Mouse (Mus musculus) lung, embryonic 15.5 days (tissue): ENCODE measurements around the gene Iqce. TPM values are rescaled to one million over a fixed set of nuclear protein-coding genes. Genes with fewer than 3 reads are reported as not detected.

Experiments used
- ATAC-seq: fragments of 200-750 bp; cut with Nextera tagmentation; 2 replicates; pipeline ENCODE4 v1.8.0; 2017; ENCODE audit warnings: moderate number of reproducible peaks, borderline replicate concordance; ENCODE audit not compliant: low FRiP score, low TSS enrichment; ENCODE audit errors: extremely low read depth
- H3K27ac ChIP-seq: fragments of 300-500 bp; sonication (generic); 2 replicates; pipeline ENCODE4 v1.5.1; 2015; ENCODE audit warnings: moderate library complexity, mild to moderate bottlenecking, inconsistent platforms
- H3K27me3 ChIP-seq: fragments of 300-500 bp; sonication (generic); 2 replicates; pipeline ENCODE4 v1.6.1; 2015; ENCODE audit warnings: inconsistent platforms
- H3K36me3 ChIP-seq: fragments of 300-500 bp; sonication (generic); 2 replicates; pipeline ENCODE4 v1.6.1; 2015; ENCODE audit warnings: inconsistent platforms
- H3K4me1 ChIP-seq: fragments of 300-500 bp; sonication (generic); 2 replicates; pipeline ENCODE4 v1.6.1; 2015; ENCODE audit warnings: inconsistent platforms
- H3K4me2 ChIP-seq: fragments of 300-500 bp; sonication (generic); 2 replicates; pipeline ENCODE4 v1.6.1; 2015; ENCODE audit warnings: inconsistent platforms, mild to moderate bottlenecking, moderate library complexity
- H3K4me3 ChIP-seq: fragments of 300-500 bp; sonication (generic); 2 replicates; pipeline ENCODE4 v1.5.1; 2015; ENCODE audit warnings: mild to moderate bottlenecking, inconsistent platforms
- H3K9ac ChIP-seq: fragments of 300-500 bp; sonication (generic); 2 replicates; pipeline ENCODE4 v1.6.1; 2015; ENCODE audit warnings: inconsistent platforms
- H3K9me3 ChIP-seq: fragments of 300-500 bp; sonication (generic); 2 replicates; pipeline ENCODE4 v1.6.1; 2016; ENCODE audit warnings: inconsistent platforms
- WGBS: fragments of 180-500 bp; shearing (Covaris S2); methylation state at CpG from one replicate; pipeline ENCODE4 v1.1.7; 2015; 5-methylcytosine and 5-hydroxymethylcytosine counted together
- polyA plus RNA-seq: library from polyadenylated mRNA; unstranded; fragments of >200 nt; fragmentation: Nextera tagmentation; extraction: Ambion mirVana; gene quantifications from 2 replicates; pipeline ENCODE4 v1.2.1, GENCODE M21; 2015

The Iqce gene
- polyA plus RNA-seq, 1 experiment from 2014 or later: 21.9 TPM

GRCm38 (mm10) chr5:140703480-140704377 is 1.6 kb upstream of the Iqce start:
- no peaks in the 10 kb centered on the region for H3K9me3 ChIP-seq
- H3K4me1 ChIP-seq: peaks cover 44% of the 10 kb centered on the region
- H3K4me3 ChIP-seq: peak overlapping the region; percentile 58
- ATAC-seq: no peak
- no peaks in the 10 kb centered on the region for H3K27me3 ChIP-seq
- peaks cover 15% of the 10 kb centered on the region; the same call in 1 of the 2 replicates for H3K36me3 ChIP-seq
- H3K9ac ChIP-seq: 0 out of 2 replicates have a peak overlapping the region, but pooled peaks have one; percentile 10
- 30% methylated on average over 17 of the region's 17 CpGs for WGBS
- peak overlapping the region; percentile 95 for H3K27ac ChIP-seq
- peak overlapping the region; percentile 49 for H3K4me2 ChIP-seq

GRCm38 (mm10) chr5:140702618-140703175 is 519 bp upstream of the Iqce start:
- peaks cover 12% of the 10 kb centered on the region; the same call in 1 of the 2 replicates for H3K36me3 ChIP-seq
- H3K4me2 ChIP-seq: peak overlapping the region; percentile 91
- H3K27me3 ChIP-seq: no peaks in the 10 kb centered on the region
- peak overlapping the region; percentile 82 for H3K4me3 ChIP-seq
- peaks cover 44% of the 10 kb centered on the region for H3K4me1 ChIP-seq
- peak overlapping the region; percentile 85 for H3K9ac ChIP-seq
- peak overlapping the region; percentile 88 for H3K27ac ChIP-seq
- ATAC-seq: no peak
- WGBS: 58% methylated on average over 19 of the region's 19 CpGs
- no peaks in the 10 kb centered on the region for H3K9me3 ChIP-seq

- Histone ChIP-seq H3K27me3 (no peaks in the 10 kb centered on the region), H3K4me1 (peaks cover 44% of the 10 kb centered on the region), H3K36me3 (peaks cover 8% of the 10 kb centered on the region; the same call in 1 of the 2 replicates), H3K9ac (peak overlapping the region; percentile 85), H3K4me2 (peak overlapping the region; percentile 91), H3K9me3 (no peaks in the 10 kb centered on the region), H3K27ac (peak overlapping the region; percentile 88), H3K4me3 (peak overlapping the region; percentile 82)
- WGBS: under 1% methylated on average over 25 of the region's 25 CpGs
- ATAC-seq: peak; percentile 2; the same call in 1 of the 2 replicates
Observed at GRCm38 (mm10) chr5:140701661-140702060, 517 bp downstream of the Iqce start.

GRCm38 (mm10) chr5:140699776-140700175 is 2.4 kb downstream of the Iqce start:
- no peak overlapping the region for H3K27ac ChIP-seq
- H3K27me3 ChIP-seq: no peaks in the 10 kb centered on the region
- no peak overlapping the region for H3K4me2 ChIP-seq
- no peak for ATAC-seq
- peaks cover 33% of the 10 kb centered on the region for H3K4me1 ChIP-seq
- no peak overlapping the region for H3K4me3 ChIP-seq
- 79% methylated on average over 9 of the region's 9 CpGs for WGBS
- no peaks in the 10 kb centered on the region for H3K9me3 ChIP-seq
- H3K36me3 ChIP-seq: peaks cover 17% of the 10 kb centered on the region
- no peak overlapping the region for H3K9ac ChIP-seq

- Histone ChIP-seq H3K4me3 (no peak overlapping the region), H3K27ac (no peak overlapping the region), H3K4me2 (no peak overlapping the region), H3K4me1 (peaks cover 9% of the 10 kb centered on the region), H3K27me3 (no peaks in the 10 kb centered on the region), H3K9me3 (no peaks in the 10 kb centered on the region), H3K36me3 (peaks cover 29% of the 10 kb centered on the region), H3K9ac (no peak overlapping the region)
- 86% methylated on average over 7 of the region's 7 CpGs for WGBS
- no peak for ATAC-seq
Observed at GRCm38 (mm10) chr5:140695987-140696386, 6.2 kb downstream of the Iqce start.

GRCm38 (mm10) chr5:140688434-140688833 is 13.7 kb downstream of the Iqce start:
- Histone ChIP-seq H3K9me3 (no peaks in the 10 kb centered on the region), H3K27me3 (no peaks in the 10 kb centered on the region), H3K36me3 (peaks cover 15% of the 10 kb centered on the region), H3K4me1 (no peaks in the 10 kb centered on the region), H3K27ac (no peak overlapping the region), H3K4me3 (no peak overlapping the region), H3K9ac (no peak overlapping the region), H3K4me2 (no peak overlapping the region)
- 0 out of 2 replicates have a peak, but pooled peaks have one; percentile 40 for ATAC-seq
- WGBS: 64% methylated on average over 3 of the region's 3 CpGs

GRCm38 (mm10) chr5:140684343-140685148 is 17.6 kb downstream of the Iqce start:
- no peak overlapping the region for H3K4me2 ChIP-seq
- H3K4me1 ChIP-seq: no peaks in the 10 kb centered on the region
- H3K9me3 ChIP-seq: no peaks in the 10 kb centered on the region
- H3K36me3 ChIP-seq: peaks cover 9% of the 10 kb centered on the region
- no peak overlapping the region for H3K4me3 ChIP-seq
- H3K27me3 ChIP-seq: no peaks in the 10 kb centered on the region
- H3K27ac ChIP-seq: no peak overlapping the region
- 57% methylated on average over 16 of the region's 16 CpGs for WGBS
- H3K9ac ChIP-seq: no peak overlapping the region
- ATAC-seq: no peak

- Histone ChIP-seq H3K4me3 (no peak overlapping the region), H3K9me3 (no peaks in the 10 kb centered on the region), H3K4me2 (no peak overlapping the region), H3K27ac (no peak overlapping the region), H3K27me3 (no peaks in the 10 kb centered on the region), H3K4me1 (no peaks in the 10 kb centered on the region), H3K36me3 (peaks cover 8% of the 10 kb centered on the region), H3K9ac (no peak overlapping the region)
- 90% methylated on average over 6 of the region's 6 CpGs for WGBS
- no peak for ATAC-seq
Observed at GRCm38 (mm10) chr5:140682113-140682512, 20.1 kb downstream of the Iqce start.

GRCm38 (mm10) chr5:140680950-140681349 is 21.2 kb downstream of the Iqce start:
- Histone ChIP-seq H3K27me3 (no peaks in the 10 kb centered on the region), H3K4me1 (no peaks in the 10 kb centered on the region), H3K36me3 (peaks cover 9% of the 10 kb centered on the region), H3K4me2 (no peak overlapping the region), H3K4me3 (no peak overlapping the region), H3K9ac (no peak overlapping the region), H3K9me3 (no peaks in the 10 kb centered on the region), H3K27ac (no peak overlapping the region)
- 92% methylated on average over 1 of the region's 1 CpGs for WGBS
- ATAC-seq: no peak

- WGBS: 85% methylated on average over 6 of the region's 6 CpGs
- H3K9me3 ChIP-seq: no peaks in the 10 kb centered on the region
- no peak for ATAC-seq
- H3K4me1 ChIP-seq: no peaks in the 10 kb centered on the region
- H3K9ac ChIP-seq: no peak overlapping the region
- H3K4me2 ChIP-seq: no peak overlapping the region
- H3K27ac ChIP-seq: no peak overlapping the region
- peaks cover 9% of the 10 kb centered on the region for H3K36me3 ChIP-seq
- no peaks in the 10 kb centered on the region for H3K27me3 ChIP-seq
- no peak overlapping the region for H3K4me3 ChIP-seq
Observed at GRCm38 (mm10) chr5:140680051-140680450, 22.1 kb downstream of the Iqce start.

- H3K27ac ChIP-seq: no peak overlapping the region
- no peak overlapping the region for H3K4me3 ChIP-seq
- peaks cover 15% of the 10 kb centered on the region for H3K36me3 ChIP-seq
- no peak overlapping the region for H3K9ac ChIP-seq
- H3K4me1 ChIP-seq: no peaks in the 10 kb centered on the region
- H3K9me3 ChIP-seq: no peaks in the 10 kb centered on the region
- ATAC-seq: no peak
- no peak overlapping the region for H3K4me2 ChIP-seq
- 87% methylated on average over 6 of the region's 6 CpGs for WGBS
- H3K27me3 ChIP-seq: no peaks in the 10 kb centered on the region
Observed at GRCm38 (mm10) chr5:140677137-140677536, 25.0 kb downstream of the Iqce start.
